8 mouse cellular contexts compared by ENCODE assay signal in genomic region chr19:46970121-46970729, GRCm38 (mm10). TPM values are rescaled to one million over a fixed set of nuclear protein-coding genes. Genes with fewer than 3 reads are reported as not detected.
DNase-seq lines count a peak whose midpoint lies in the region; ATAC-seq and TF ChIP-seq lines count a peak whose summit lies in the region.

No protein-coding gene starts in this region.

- no peaks in the 10 kb centered on the region for H3K27me3 ChIP-seq in heart, embryonic 10.5 days (ENCODE audit: insufficient read depth, poor library complexity, severe bottlenecking)
- H3K27me3 ChIP-seq in intestine, postnatal 0 days (replicated peaks; ENCODE audit: control insufficient read depth, insufficient read depth, low read length), result no peaks in the 10 kb centered on the region

- TF ChIP-seq CTCF in intestine, postnatal 0 days (IDR thresholded peaks at IDR 0.05; ENCODE audit: low read depth), result no peak

- no peak overlapping the region for H3K4me3 ChIP-seq in heart, embryonic 10.5 days
- H3K4me3 ChIP-seq in intestine, postnatal 0 days (ENCODE audit: low read depth, low read length), result no peak overlapping the region

- H3K36me3 ChIP-seq in heart, embryonic 10.5 days, result no peaks in the 10 kb centered on the region
- no peaks in the 10 kb centered on the region for H3K36me3 ChIP-seq in intestine, postnatal 0 days (ENCODE audit: control insufficient read depth, insufficient read depth)

- WGBS in heart, embryonic 10.5 days, result 46% methylated on average over 13 of the region's 13 CpGs
- 34% methylated on average over 13 of the region's 13 CpGs for WGBS in intestine, postnatal 0 days

- no peak overlapping the region for H3K9ac ChIP-seq in intestine, postnatal 0 days (ENCODE audit: low read depth, low read length)

- peak; percentile 74 for ATAC-seq in intestine, postnatal 0 days
- peak; percentile 35 for ATAC-seq in neutrophil, adult 5-6 weeks (ENCODE audit: extremely low read depth, insufficient number of reproducible peaks, low FRiP score, poor library complexity, severe bottlenecking)
- no peak for ATAC-seq in erythroid progenitor cell, adult 5-6 weeks (replicated peaks; ENCODE audit: low FRiP score, poor library complexity, severe bottlenecking)

- H3K4me2 ChIP-seq in intestine, postnatal 0 days (replicated peaks; ENCODE audit: low read depth), result 0 out of 2 replicates have a peak overlapping the region, but pooled peaks have one; percentile 21

- H3K27ac ChIP-seq in heart, embryonic 10.5 days, result peak overlapping the region; percentile 83
- H3K27ac ChIP-seq in intestine, postnatal 0 days (ENCODE audit: low read depth, low read length), result no peak overlapping the region

- DNase-seq in heart, embryonic 10.5 days (ENCODE audit: low spot score), result no peak
- DNase-seq in heart, adult 8-10 months (ENCODE audit: low spot score), result no peak
- peak; percentile 65 for DNase-seq in ZHBTc4 (ENCODE audit: low read depth, low spot score)
- no peak for DNase-seq in adrenal gland, postnatal 25 days
- no peak for DNase-seq in kidney, postnatal 14 days

- H3K9me3 ChIP-seq in heart, embryonic 10.5 days, result no peaks in the 10 kb centered on the region
- no peaks in the 10 kb centered on the region for H3K9me3 ChIP-seq in intestine, postnatal 0 days (ENCODE audit: control insufficient read depth)

- peaks cover 34% of the 10 kb centered on the region for H3K4me1 ChIP-seq in heart, embryonic 10.5 days
- H3K4me1 ChIP-seq in intestine, postnatal 0 days (replicated peaks; ENCODE audit: control insufficient read depth, insufficient read depth, low read length), result no peaks in the 10 kb centered on the region; the same call in 1 of the 2 replicates

RNA-seq across cellular contexts. Expression of gene Ina, which starts 44.3 kb away (rescaled TPM):
- 0.15 and 0.60 TPM in 2 replicates for polyA plus RNA-seq in heart, embryonic 10.5 days (2016; fragmentation: Nextera tagmentation; extraction: Ambion mirVana)
- under 1 TPM in 2 of 4 experiments, not detected in 2; 0.06 to 0.19 TPM for total RNA-seq in heart, adult 8-10 months (2022)
- polyA plus RNA-seq in intestine, postnatal 0 days (2015; fragmentation: Nextera tagmentation; extraction: Ambion mirVana), result 4.1 and 4.7 TPM in 2 replicates
- total RNA-seq in neutrophil, adult 5-6 weeks (2017), result 0.23 TPM in 1 of 2 replicates, not detected in the other
- 5.1 and 5.4 TPM in 2 replicates for total RNA-seq in adrenal gland, postnatal 25 days (2021)
- not detected in 2 replicates for total RNA-seq in erythroid progenitor cell, adult 5-6 weeks (2015; ENCODE audit: low replicate concordance)
- total RNA-seq in erythroid progenitor cell, adult 5-6 weeks (2017; ENCODE audit: low replicate concordance), result not detected in 2 replicates

RNA-seq across cellular contexts. Expression of gene Nt5c2, which starts 44.7 kb away (rescaled TPM):
- 71.8 and 86.3 TPM in 2 replicates for polyA plus RNA-seq in heart, embryonic 10.5 days (2016; fragmentation: Nextera tagmentation; extraction: Ambion mirVana)
- 10 to 100 TPM; 58.1 to 68.9 (median 64.7) TPM for total RNA-seq in heart, adult 8-10 months (2022)
- polyA plus RNA-seq in intestine, postnatal 0 days (2015; fragmentation: Nextera tagmentation; extraction: Ambion mirVana), result 22.0 and 23.0 TPM in 2 replicates
- 79.9 and 87.5 TPM in 2 replicates for total RNA-seq in neutrophil, adult 5-6 weeks (2017)
- total RNA-seq in adrenal gland, postnatal 25 days (2021), result 59.5 and 64.5 TPM in 2 replicates
- total RNA-seq in erythroid progenitor cell, adult 5-6 weeks (2015; ENCODE audit: low replicate concordance), result 26.4 and 41.4 TPM in 2 replicates
- total RNA-seq in erythroid progenitor cell, adult 5-6 weeks (2017; ENCODE audit: low replicate concordance), result 34.8 and 47.9 TPM in 2 replicates
